ENCODE assay signal across 10 mouse cellular contexts in genomic region chr15:84238991-84239401, GRCm38 (mm10). TPM values are rescaled to one million over a fixed set of nuclear protein-coding genes. Genes with fewer than 3 reads are reported as not detected.
DNase-seq lines count a peak whose midpoint lies in the region; ATAC-seq and TF ChIP-seq lines count a peak whose summit lies in the region.
"Had no signal": no experiment of that assay in that cellular context is flagged by ENCODE, and none has a peak within 500 bp of the region (broad histone marks: within the 10 kb centered on the region; RNA-seq: fewer than 3 reads in every experiment).

No protein-coding gene starts in this region.

- H3K9me3 ChIP-seq in heart, embryonic 10.5 days: no peaks in the 10 kb centered on the region
- H3K9me3 ChIP-seq in liver, embryonic 15.5 days (replicated peaks): no peaks in the 10 kb centered on the region

- no peak for TF ChIP-seq POLR2A in testis, adult 2 months (IDR thresholded peaks at IDR 0.05; ENCODE audit: control insufficient read depth, low read depth, low read length)

- TF ChIP-seq CTCF in testis, adult 2 months (IDR thresholded peaks at IDR 0.05; ENCODE audit: control insufficient read depth, insufficient read depth, insufficient replicate concordance, low read depth, low read length): no peak

- no peak for ATAC-seq in liver, embryonic 15.5 days (ENCODE audit: insufficient read depth)
- no peak for ATAC-seq in cerebellum, adult (ENCODE audit: insufficient number of reproducible peaks, low FRiP score, low TSS enrichment)

- DNase-seq in heart, embryonic 10.5 days (ENCODE audit: low spot score): no peak
- no peak for DNase-seq in heart, adult 18-20 months
- no peak for DNase-seq in testis, postnatal 14 days (ENCODE audit: low spot score)
- no peak for DNase-seq in embryo, embryonic 9.5 days (ENCODE audit: extremely low spot score)
- DNase-seq in thymus, adult 18-20 months: no peak
- DNase-seq: cerebellum, adult 11 months; kidney, adult 11 months had no signal

- 10% methylated on average over 16 of the region's 16 CpGs for WGBS in heart, embryonic 10.5 days
- WGBS in liver, embryonic 15.5 days (ENCODE audit: insufficient replicate concordance): 27% methylated on average over 16 of the region's 16 CpGs

- 0 out of 2 replicates have a peak overlapping the region, but pooled peaks have one; percentile 42 for H3K27ac ChIP-seq in heart, embryonic 10.5 days
- H3K27ac ChIP-seq in testis, adult 2 months (ENCODE audit: control insufficient read depth, insufficient read depth, low read depth, low read length): no peak overlapping the region
- H3K27ac ChIP-seq in liver, embryonic 15.5 days (replicated peaks): no peak overlapping the region

- no peaks in the 10 kb centered on the region for H3K27me3 ChIP-seq in heart, embryonic 10.5 days (ENCODE audit: insufficient read depth, poor library complexity, severe bottlenecking)
- H3K27me3 ChIP-seq in testis, adult 2 months (ENCODE audit: control insufficient read depth, insufficient read depth, low read length): no peaks in the 10 kb centered on the region
- 0 out of 2 replicates have a peak, but pooled peaks cover 11% of the 10 kb centered on the region for H3K27me3 ChIP-seq in liver, embryonic 15.5 days

- H3K4me1 ChIP-seq in heart, embryonic 10.5 days: peaks cover 53% of the 10 kb centered on the region
- no peaks in the 10 kb centered on the region for H3K4me1 ChIP-seq in testis, adult 2 months (ENCODE audit: control insufficient read depth, insufficient read depth, low read length)
- H3K4me1 ChIP-seq in liver, embryonic 15.5 days (replicated peaks): peaks cover 23% of the 10 kb centered on the region

- peak overlapping the region; percentile 42 for H3K4me3 ChIP-seq in heart, embryonic 10.5 days
- H3K4me3 ChIP-seq in testis, adult 2 months (ENCODE audit: control insufficient read depth, low read depth, low read length): peak overlapping the region; percentile 28
- H3K4me3 ChIP-seq in liver, embryonic 15.5 days (replicated peaks): no peak overlapping the region

- no peak overlapping the region for H3K9ac ChIP-seq in liver, embryonic 15.5 days

- peaks cover 27% of the 10 kb centered on the region for H3K36me3 ChIP-seq in heart, embryonic 10.5 days
- H3K36me3 ChIP-seq in testis, adult 2 months (ENCODE audit: control insufficient read depth, insufficient read depth, low read length): no peaks in the 10 kb centered on the region
- 0 out of 2 replicates have a peak, but pooled peaks cover 2% of the 10 kb centered on the region for H3K36me3 ChIP-seq in liver, embryonic 15.5 days (replicated peaks)

- peak overlapping the region; percentile 3; the same call in 1 of the 2 replicates for H3K4me2 ChIP-seq in liver, embryonic 15.5 days

RNA-seq across cellular contexts. Expression of gene Parvb, which starts 7.2 kb away (rescaled TPM):
- polyA plus RNA-seq in heart, embryonic 10.5 days (2016; fragmentation: Nextera tagmentation; extraction: Ambion mirVana): 12.8 and 17.6 TPM in 2 replicates
- 100 to 1,000 TPM in 1 of 2 experiments, 10 to 100 TPM in 1; 89.9 to 103 TPM for total RNA-seq in heart, adult 18-20 months (2021)
- polyA plus RNA-seq in testis, adult 2 months (2012; rRNA removed): 5.2 and 5.4 TPM in 2 replicates
- 5.3 and 6.1 TPM in 2 replicates for polyA plus RNA-seq in liver, embryonic 15.5 days (2015; fragmentation: Nextera tagmentation; extraction: Ambion mirVana)

RNA-seq across cellular contexts. Expression of gene Samm50, which starts 47.0 kb away (rescaled TPM):
- 122 and 132 TPM in 2 replicates for polyA plus RNA-seq in heart, embryonic 10.5 days (2016; fragmentation: Nextera tagmentation; extraction: Ambion mirVana)
- total RNA-seq in heart, adult 18-20 months (2021): 100 to 1,000 TPM; 299 to 313 TPM
- polyA plus RNA-seq in testis, adult 2 months (2012; rRNA removed): 5.4 and 8.7 TPM in 2 replicates
- polyA plus RNA-seq in liver, embryonic 15.5 days (2015; fragmentation: Nextera tagmentation; extraction: Ambion mirVana): 68.0 and 71.0 TPM in 2 replicates
